16 mouse cellular contexts compared by ENCODE assay signal in genomic region chr19:38880300-38880699, GRCm38 (mm10). TPM values are rescaled to one million over a fixed set of nuclear protein-coding genes. Genes with fewer than 3 reads are reported as not detected.
DNase-seq lines count a peak whose midpoint lies in the region; ATAC-seq and TF ChIP-seq lines count a peak whose summit lies in the region.
"Had no signal": no experiment of that assay in that cellular context is flagged by ENCODE, and none has a peak within 500 bp of the region (broad histone marks: within the 10 kb centered on the region; RNA-seq: fewer than 3 reads in every experiment).

No protein-coding gene starts in this region.

- no peak for TF ChIP-seq EP300 in lung, postnatal 0 days (IDR thresholded peaks at IDR 0.05)
- no peak for TF ChIP-seq EP300 in stomach, postnatal 0 days (optimal IDR thresholded peaks at IDR 0.05)

- intact Hi-C loops in gastrocnemius, adult 2 months (cut with DNase I), result no loop called here
- intact Hi-C loops in gastrocnemius, postnatal 14 days (cut with DNase I; ENCODE audit: low total_unique reads), result no loop called here

- H3K4me2 ChIP-seq in lung, postnatal 0 days (replicated peaks; ENCODE audit: low read depth, low read length), result no peak overlapping the region
- H3K4me2 ChIP-seq in stomach, postnatal 0 days (replicated peaks; ENCODE audit: low read depth), result no peak overlapping the region
- H3K4me2 ChIP-seq: embryonic facial prominence, embryonic 15.5 days; forebrain, embryonic 12.5 days; midbrain, embryonic 13.5 days had no signal

- DNase-seq in gastrocnemius, adult 2 months, result no peak
- DNase-seq in gastrocnemius, postnatal 14 days, result no peak
- DNase-seq in lung, postnatal 0 days (ENCODE audit: low spot score), result no peak
- DNase-seq in lung, postnatal 4 days, result no peak
- peak; percentile 58 for DNase-seq in R1 (ENCODE audit: low read depth, low spot score)
- no peak for DNase-seq in stomach, postnatal 0 days (ENCODE audit: low spot score)
- DNase-seq in adrenal gland, adult 8-10 months, result no peak
- DNase-seq in Muller cell, postnatal 12 days (ENCODE audit: inconsistent ontology term), result no peak
- DNase-seq: adrenal gland, postnatal 14 days; cerebellum, adult 11-12 months; gastrocnemius, postnatal 36 days; kidney, adult 18-20 months; thymus, postnatal 25 days had no signal

- no peak overlapping the region for H3K4me3 ChIP-seq in gastrocnemius, adult 2 months
- no peak overlapping the region for H3K4me3 ChIP-seq in lung, postnatal 0 days (ENCODE audit: low read depth, low read length)
- no peak overlapping the region for H3K4me3 ChIP-seq in stomach, postnatal 0 days (ENCODE audit: low read depth, low read length)
- H3K4me3 ChIP-seq: embryonic facial prominence, embryonic 15.5 days; forebrain, embryonic 12.5 days; midbrain, embryonic 13.5 days had no signal

- no peak for ATAC-seq in lung, postnatal 0 days
- no peak for ATAC-seq in stomach, postnatal 0 days (ENCODE audit: low FRiP score, low TSS enrichment)
- ATAC-seq: midbrain, embryonic 13.5 days had no signal

- peak; percentile 30 for TF ChIP-seq CTCF in gastrocnemius, adult 2 months (IDR thresholded peaks at IDR 0.05)
- peak; percentile 38 for TF ChIP-seq CTCF in lung, postnatal 0 days (IDR thresholded peaks at IDR 0.05)
- TF ChIP-seq CTCF in stomach, postnatal 0 days (IDR thresholded peaks at IDR 0.05; ENCODE audit: low read depth), result peak; percentile 48

- no peaks in the 10 kb centered on the region for H3K36me3 ChIP-seq in lung, postnatal 0 days (ENCODE audit: insufficient read depth, low read length)
- no peaks in the 10 kb centered on the region for H3K36me3 ChIP-seq in stomach, postnatal 0 days (ENCODE audit: control insufficient read depth, insufficient read depth, low read length)
- H3K36me3 ChIP-seq: forebrain, embryonic 12.5 days had no signal

- no peaks in the 10 kb centered on the region for H3K27me3 ChIP-seq in lung, postnatal 0 days (replicated peaks; ENCODE audit: insufficient read depth, low read length)
- no peaks in the 10 kb centered on the region for H3K27me3 ChIP-seq in stomach, postnatal 0 days (ENCODE audit: control insufficient read depth, insufficient read depth, low read length)
- H3K27me3 ChIP-seq: embryonic facial prominence, embryonic 15.5 days; forebrain, embryonic 12.5 days; midbrain, embryonic 13.5 days had no signal

- no peaks in the 10 kb centered on the region for H3K4me1 ChIP-seq in lung, postnatal 0 days (ENCODE audit: insufficient read depth, low read depth, low read length)
- H3K4me1 ChIP-seq in stomach, postnatal 0 days (replicated peaks; ENCODE audit: control insufficient read depth, insufficient read depth), result no peaks in the 10 kb centered on the region
- H3K4me1 ChIP-seq: embryonic facial prominence, embryonic 15.5 days; forebrain, embryonic 12.5 days; midbrain, embryonic 13.5 days had no signal

- no peaks in the 10 kb centered on the region for H3K9me3 ChIP-seq in lung, postnatal 0 days (ENCODE audit: low read length)
- no peaks in the 10 kb centered on the region for H3K9me3 ChIP-seq in stomach, postnatal 0 days (ENCODE audit: control insufficient read depth, low read length)
- H3K9me3 ChIP-seq: embryonic facial prominence, embryonic 15.5 days; forebrain, embryonic 12.5 days; midbrain, embryonic 13.5 days had no signal

- H3K9ac ChIP-seq in lung, postnatal 0 days (replicated peaks; ENCODE audit: low read depth), result no peak overlapping the region
- H3K9ac ChIP-seq in stomach, postnatal 0 days (ENCODE audit: low read length), result no peak overlapping the region
- H3K9ac ChIP-seq: embryonic facial prominence, embryonic 15.5 days; forebrain, embryonic 12.5 days; midbrain, embryonic 13.5 days had no signal

- no peak overlapping the region for H3K27ac ChIP-seq in gastrocnemius, adult 2 months
- H3K27ac ChIP-seq in lung, postnatal 0 days (ENCODE audit: low read length), result no peak overlapping the region
- no peak overlapping the region for H3K27ac ChIP-seq in stomach, postnatal 0 days (replicated peaks)
- H3K27ac ChIP-seq: embryonic facial prominence, embryonic 15.5 days; forebrain, embryonic 12.5 days; midbrain, embryonic 13.5 days had no signal

RNA-seq across cellular contexts. Expression of gene Tbc1d12, which starts 43.9 kb away (rescaled TPM):
- 1 to 10 TPM; 3.4 to 4.0 TPM for total RNA-seq in gastrocnemius, adult 2 months (2021)
- 1 to 10 TPM; 3.1 to 3.7 TPM for total RNA-seq in gastrocnemius, postnatal 14 days (2021)
- polyA plus RNA-seq in lung, postnatal 0 days (2015; fragmentation: Nextera tagmentation; extraction: Ambion mirVana), result 2.8 and 3.3 TPM in 2 replicates
- 1.4 and 1.6 TPM in 2 replicates for polyA plus RNA-seq in stomach, postnatal 0 days (2015; fragmentation: Nextera tagmentation; extraction: Ambion mirVana)
- total RNA-seq in adrenal gland, adult 8-10 months (2022), result 10 to 100 TPM in 3 of 4 experiments, 1 to 10 TPM in 1; 9.0 to 12.1 (median 11.8) TPM

RNA-seq across cellular contexts. Expression of gene Hells, which starts 50.4 kb away (rescaled TPM):
- total RNA-seq in gastrocnemius, adult 2 months (2021), result 1 to 10 TPM in 1 of 2 experiments, under 1 TPM in 1; 0.28 to 1.8 TPM
- total RNA-seq in gastrocnemius, postnatal 14 days (2021), result 1 to 10 TPM; 1.2 to 2.9 TPM
- 5.1 and 5.2 TPM in 2 replicates for polyA plus RNA-seq in lung, postnatal 0 days (2015; fragmentation: Nextera tagmentation; extraction: Ambion mirVana)
- polyA plus RNA-seq in stomach, postnatal 0 days (2015; fragmentation: Nextera tagmentation; extraction: Ambion mirVana), result 13.7 and 14.3 TPM in 2 replicates
- total RNA-seq in adrenal gland, adult 8-10 months (2022), result 1 to 10 TPM; 3.0 to 4.5 (median 4.3) TPM
